Mouse (Mus musculus) kidney, embryonic 14.5 days (tissue): ENCODE measurements around the gene Slc39a11. TPM values are rescaled to one million over a fixed set of nuclear protein-coding genes. Genes with fewer than 3 reads are reported as not detected.

ENCODE experiments used
- ATAC-seq: fragments of 200-750 bp; cut with Nextera tagmentation; 2 replicates; pipeline ENCODE4 v1.8.0; 2017; ENCODE audit warnings: moderate number of reproducible peaks, mild to moderate bottlenecking, moderate TSS enrichment, moderate library complexity; ENCODE audit not compliant: low FRiP score, low TSS enrichment
- H3K27ac ChIP-seq: fragments of 300-500 bp; sonication (generic); 2 replicates; pipeline ENCODE4 v1.5.1; 2014; ENCODE audit warnings: low read depth, mild to moderate bottlenecking, low read length, moderate library complexity, mixed read lengths
- H3K27me3 ChIP-seq: fragments of 300-500 bp; sonication (generic); 2 replicates; pipeline ENCODE4 v1.6.1; 2014; ENCODE audit warnings: mild to moderate bottlenecking, low read length; ENCODE audit not compliant: control insufficient read depth, insufficient read depth
- H3K36me3 ChIP-seq: fragments of 300-500 bp; sonication (generic); 2 replicates; pipeline ENCODE4 v1.6.1; 2014; ENCODE audit warnings: low read length, mixed read lengths; ENCODE audit not compliant: control insufficient read depth, insufficient read depth
- H3K4me1 ChIP-seq: fragments of 300-500 bp; sonication (generic); 2 replicates; pipeline ENCODE4 v1.6.1; 2014; ENCODE audit warnings: low read length, mixed read lengths; ENCODE audit not compliant: control insufficient read depth, insufficient read depth
- H3K4me2 ChIP-seq: fragments of 300-500 bp; sonication (generic); replicated peaks from 2 replicates; pipeline ENCODE4 v1.6.1; 2014; ENCODE audit warnings: low read depth, mild to moderate bottlenecking, low read length
- H3K4me3 ChIP-seq: fragments of 300-500 bp; sonication (generic); 2 replicates; pipeline ENCODE4 v1.5.1; 2014; ENCODE audit warnings: mild to moderate bottlenecking, low read length
- H3K9ac ChIP-seq: fragments of 300-500 bp; sonication (generic); 2 replicates; pipeline ENCODE4 v1.6.1; 2014; ENCODE audit warnings: low read depth, mild to moderate bottlenecking, low read length, moderate library complexity
- H3K9me3 ChIP-seq: fragments of 300-500 bp; sonication (generic); 2 replicates; pipeline ENCODE4 v1.6.1; 2016; ENCODE audit warnings: low read length; ENCODE audit not compliant: control insufficient read depth
- WGBS: fragments of 180-500 bp; shearing (Covaris S2); extraction: QIAGEN DNeasy Blood & Tissue Kit; methylation state at CpG from one replicate; pipeline ENCODE4 v1.1.7; 2014; 5-methylcytosine and 5-hydroxymethylcytosine counted together
- polyA plus RNA-seq: library from polyadenylated mRNA; unstranded; fragments of >200 nt; fragmentation: Nextera tagmentation; extraction: Ambion mirVana; gene quantifications from 2 replicates; pipeline ENCODE4 v1.2.1, GENCODE M21; 2014

The Slc39a11 gene
- 11.3 and 16.4 TPM in 2 replicates for polyA plus RNA-seq

DNA sequence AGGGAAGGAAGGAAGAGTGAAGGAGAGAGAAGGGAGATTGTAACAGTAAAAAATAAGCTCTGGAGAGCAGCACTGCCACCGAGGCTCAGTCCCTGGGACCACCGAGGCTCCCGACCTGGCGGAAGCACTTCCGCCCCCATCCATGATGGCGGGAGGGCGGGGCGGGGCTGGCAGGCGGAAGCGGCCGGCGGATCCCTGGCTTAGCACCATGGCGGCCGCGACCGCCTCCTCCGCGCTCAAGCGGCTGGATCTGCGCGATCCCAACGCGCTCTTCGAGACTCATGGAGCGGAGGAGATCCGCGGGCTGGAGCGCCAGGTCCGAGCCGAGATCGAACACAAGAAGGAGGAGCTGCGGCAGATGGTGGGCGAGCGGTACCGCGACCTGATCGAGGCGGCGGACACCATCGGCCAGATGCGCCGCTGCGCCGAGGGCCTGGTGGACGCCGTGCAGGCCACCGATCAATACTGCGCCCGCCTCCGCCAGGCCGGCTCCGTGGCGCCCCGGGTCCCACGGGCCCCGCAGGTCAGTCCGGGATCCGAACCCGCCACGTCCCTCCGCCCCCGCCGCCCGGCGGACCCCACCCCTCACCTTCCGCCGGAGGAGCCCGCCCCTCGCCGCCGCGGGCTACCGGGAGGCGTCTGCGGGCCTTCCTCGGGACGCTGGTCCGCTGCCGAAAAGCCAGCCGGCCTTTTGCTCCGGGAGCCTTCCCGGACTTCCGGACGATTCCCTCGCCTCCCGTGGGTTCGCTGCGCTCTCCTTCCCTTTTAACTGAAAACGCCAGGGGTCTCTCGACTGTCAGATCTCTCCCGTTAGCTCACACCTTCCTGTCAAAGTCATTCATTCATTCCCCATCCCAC is at the start of gene Slc39a11:
TSS of gene Slc39a11 (minus strand) at position 727 of the 858 bp plus-strand sequence.
- under 1% methylated on average over 82 of the region's 91 CpGs for WGBS

DNA sequence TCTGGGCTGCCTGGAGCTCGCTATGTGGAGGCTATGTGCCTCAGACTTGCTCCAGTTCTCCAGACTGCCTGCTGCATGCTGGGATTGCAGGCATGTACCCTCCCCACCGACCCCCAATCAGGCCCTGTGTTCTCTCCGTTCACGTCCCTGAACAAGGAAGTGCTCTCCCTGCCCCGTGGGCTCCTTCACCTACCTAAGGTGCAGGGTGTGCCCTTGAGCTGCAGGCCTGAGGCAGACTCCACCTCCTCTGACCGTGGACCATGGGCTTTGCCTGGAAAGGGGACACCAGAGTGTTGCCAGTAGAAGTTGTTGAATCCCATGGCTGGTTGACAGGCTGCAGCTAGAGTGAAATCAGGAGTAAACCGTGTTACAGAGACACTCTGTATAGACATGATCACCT is 49.8 kb upstream of the Slc39a11 start:
- H3K27me3 ChIP-seq = no peaks in the 10 kb centered on the region
- H3K4me2 ChIP-seq = no peak overlapping the region
- no peak overlapping the region for H3K9ac ChIP-seq
- H3K4me1 ChIP-seq = no peaks in the 10 kb centered on the region
- H3K9me3 ChIP-seq = 0 out of 2 replicates have a peak, but pooled peaks cover 4% of the 10 kb centered on the region
- H3K36me3 ChIP-seq = peaks cover 11% of the 10 kb centered on the region
- no peak overlapping the region for H3K27ac ChIP-seq
- 73% methylated on average over 7 of the region's 7 CpGs for WGBS
- no peak for ATAC-seq
- no peak overlapping the region for H3K4me3 ChIP-seq

More for the DNA sequence above, at the start of gene Slc39a11:
- Histone ChIP-seq H3K27me3 (no peaks in the 10 kb centered on the region), H3K4me1 (peaks cover 26% of the 10 kb centered on the region), H3K27ac (peak within 1 kb of the TSS; percentile 66; the same call in 1 of the 2 replicates), H3K9ac (peak within 1 kb of the TSS; percentile 93), H3K9me3 (no peaks in the 10 kb centered on the region; the same call in 1 of the 2 replicates), H3K36me3 (peaks cover 28% of the 10 kb centered on the region), H3K4me3 (peak within 1 kb of the TSS; percentile 88), H3K4me2 (peak within 1 kb of the TSS; percentile 61)
- ATAC-seq = peak; percentile 61

- H3K4me1 ChIP-seq = no peaks in the 10 kb centered on the region
- H3K4me3 ChIP-seq = no peak overlapping the region
- H3K4me2 ChIP-seq = no peak overlapping the region
- no peak overlapping the region for H3K9ac ChIP-seq
- peaks cover 23% of the 10 kb centered on the region for H3K36me3 ChIP-seq
- peak; percentile 59; the same call in 1 of the 2 replicates for ATAC-seq
- 0 out of 2 replicates have a peak, but pooled peaks cover 4% of the 10 kb centered on the region for H3K9me3 ChIP-seq
- H3K27me3 ChIP-seq = no peaks in the 10 kb centered on the region
- no peak overlapping the region for H3K27ac ChIP-seq
- WGBS = 46% methylated on average over 12 of the region's 12 CpGs
These were observed 48.2 kb upstream of the Slc39a11 start for GRCm38 (mm10) chr11:113698013-113698545.

- Histone ChIP-seq H3K4me3 (no peak overlapping the region), H3K4me2 (no peak overlapping the region), H3K9me3 (0 out of 2 replicates have a peak, but pooled peaks cover 4% of the 10 kb centered on the region), H3K9ac (no peak overlapping the region), H3K27ac (no peak overlapping the region), H3K4me1 (no peaks in the 10 kb centered on the region), H3K36me3 (peaks cover 29% of the 10 kb centered on the region), H3K27me3 (no peaks in the 10 kb centered on the region)
- WGBS = 77% methylated on average over 5 of the region's 5 CpGs
- ATAC-seq = no peak
These were observed 47.7 kb upstream of the Slc39a11 start for GRCm38 (mm10) chr11:113697571-113697970.

DNA sequence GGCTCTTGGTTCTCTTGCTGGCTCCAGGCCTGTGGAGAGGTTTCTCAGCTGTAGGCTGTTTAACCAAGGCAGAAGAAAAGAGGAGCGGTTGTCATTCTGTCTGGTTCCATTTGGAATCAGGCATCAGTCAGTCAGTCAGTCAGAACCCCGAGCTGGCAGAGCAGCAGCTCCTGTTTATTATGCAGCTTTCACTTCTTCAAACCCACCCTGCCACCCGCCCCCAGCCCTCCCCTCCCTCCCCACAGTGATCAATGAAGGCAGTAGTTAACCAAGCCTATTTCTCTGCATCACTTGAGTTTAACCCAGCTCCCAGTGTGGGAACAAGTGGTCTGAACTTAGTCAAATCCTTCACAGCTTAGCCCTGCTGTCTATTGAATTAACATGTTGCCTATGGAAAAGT is 42.0 kb upstream of the Slc39a11 start:
- H3K4me1 ChIP-seq = peaks cover 2% of the 10 kb centered on the region; the same call in 1 of the 2 replicates
- H3K36me3 ChIP-seq = peaks cover 77% of the 10 kb centered on the region
- H3K27ac ChIP-seq = no peak overlapping the region
- WGBS = 68% methylated on average over 3 of the region's 3 CpGs
- no peaks in the 10 kb centered on the region for H3K27me3 ChIP-seq
- H3K4me2 ChIP-seq = no peak overlapping the region
- H3K4me3 ChIP-seq = no peak overlapping the region
- no peak overlapping the region for H3K9ac ChIP-seq
- no peak for ATAC-seq
- 0 out of 2 replicates have a peak, but pooled peaks cover 4% of the 10 kb centered on the region for H3K9me3 ChIP-seq

DNA sequence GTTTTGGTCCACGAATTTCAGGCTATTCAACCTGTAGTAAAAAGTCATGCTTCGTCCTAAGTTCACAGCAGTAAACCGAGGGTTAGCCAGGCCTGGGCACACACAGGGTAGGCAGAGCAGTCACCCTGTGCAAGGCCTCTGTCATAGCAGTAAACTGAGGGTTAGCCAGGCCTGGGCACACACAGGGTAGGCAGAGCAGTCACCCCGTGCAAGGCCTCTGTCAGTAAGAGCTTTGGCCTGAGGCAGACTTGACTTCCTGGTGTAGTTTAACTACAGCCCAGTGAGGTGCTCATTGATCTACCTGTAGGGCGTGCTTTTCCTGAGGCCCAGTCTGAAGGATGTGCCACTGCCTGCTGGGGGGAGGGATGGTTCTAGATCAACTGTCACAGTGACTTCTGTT is 41.4 kb upstream of the Slc39a11 start:
- Histone ChIP-seq H3K4me3 (no peak overlapping the region), H3K36me3 (peaks cover 76% of the 10 kb centered on the region)

GRCm38 (mm10) chr11:113690506-113690905 is 40.6 kb upstream of the Slc39a11 start:
- Histone ChIP-seq H3K27me3 (no peaks in the 10 kb centered on the region), H3K36me3 (peaks cover 70% of the 10 kb centered on the region), H3K9ac (no peak overlapping the region), H3K9me3 (0 out of 2 replicates have a peak, but pooled peaks cover 3% of the 10 kb centered on the region), H3K4me3 (no peak overlapping the region), H3K27ac (no peak overlapping the region), H3K4me2 (no peak overlapping the region), H3K4me1 (peaks cover 8% of the 10 kb centered on the region; the same call in 1 of the 2 replicates)
- ATAC-seq = no peak
- WGBS = 91% methylated on average over 12 of the region's 12 CpGs

More for the DNA sequence above, 41.4 kb upstream of the Slc39a11 start:
- no peaks in the 10 kb centered on the region for H3K27me3 ChIP-seq
- H3K9me3 ChIP-seq = 0 out of 2 replicates have a peak, but pooled peaks cover 4% of the 10 kb centered on the region
- no peak overlapping the region for H3K4me2 ChIP-seq
- no peak overlapping the region for H3K9ac ChIP-seq
- H3K4me1 ChIP-seq = peaks cover 8% of the 10 kb centered on the region; the same call in 1 of the 2 replicates
- H3K27ac ChIP-seq = no peak overlapping the region
- WGBS = 81% methylated on average over 5 of the region's 5 CpGs
- ATAC-seq = no peak

DNA sequence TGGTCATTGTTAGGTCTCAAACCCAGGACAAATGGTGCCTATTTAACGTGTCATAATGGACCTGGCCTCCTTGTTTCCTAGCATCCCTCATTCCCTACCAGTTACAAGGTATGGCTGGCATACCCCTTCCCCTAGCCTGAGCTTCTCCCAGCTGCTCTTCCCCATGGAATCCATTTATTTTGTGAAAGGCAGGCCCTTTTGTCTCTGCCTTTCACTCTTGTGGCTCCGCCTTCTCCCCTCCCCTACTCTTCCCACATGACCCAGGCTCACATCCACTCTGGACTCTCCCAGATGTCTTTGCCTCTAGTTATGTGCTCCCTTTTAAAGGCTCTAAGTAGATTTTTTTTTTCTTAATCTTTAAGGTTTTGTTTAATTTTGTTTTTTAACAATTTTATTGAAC is 37.2 kb upstream of the Slc39a11 start:
- no peak overlapping the region for H3K4me3 ChIP-seq
- H3K4me2 ChIP-seq = no peak overlapping the region
- H3K9ac ChIP-seq = no peak overlapping the region
- no peak overlapping the region for H3K27ac ChIP-seq
- 72% methylated on average over 2 of the region's 2 CpGs for WGBS
- H3K4me1 ChIP-seq = peaks cover 23% of the 10 kb centered on the region
- H3K27me3 ChIP-seq = no peaks in the 10 kb centered on the region
- H3K36me3 ChIP-seq = peaks cover 43% of the 10 kb centered on the region
- H3K9me3 ChIP-seq = no peaks in the 10 kb centered on the region
- no peak for ATAC-seq
